Mouse (Mus musculus): ENCODE measurements around the gene Cct4.

The Cct4 gene

DNA sequence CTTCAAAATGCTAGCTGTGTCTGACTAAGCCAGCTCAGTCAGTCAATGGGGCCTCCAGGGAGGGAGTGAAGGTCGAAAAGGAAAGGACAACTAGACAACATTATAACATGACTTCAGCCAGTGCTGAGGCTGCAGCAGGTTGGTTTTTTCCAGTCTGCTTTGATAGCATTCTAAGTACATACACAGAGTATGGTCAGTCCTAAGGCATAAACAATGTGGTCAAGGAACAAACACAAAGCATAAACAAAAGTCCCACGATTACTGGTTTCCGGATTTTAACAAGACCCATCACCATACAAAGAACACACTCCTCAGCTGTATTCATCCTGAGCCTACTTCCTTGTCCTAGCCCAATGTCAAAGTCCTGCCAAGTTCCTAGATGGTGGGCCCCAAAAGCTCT is 4.8 kb upstream of the Cct4 start:
- no peak for DNase-seq

DNA sequence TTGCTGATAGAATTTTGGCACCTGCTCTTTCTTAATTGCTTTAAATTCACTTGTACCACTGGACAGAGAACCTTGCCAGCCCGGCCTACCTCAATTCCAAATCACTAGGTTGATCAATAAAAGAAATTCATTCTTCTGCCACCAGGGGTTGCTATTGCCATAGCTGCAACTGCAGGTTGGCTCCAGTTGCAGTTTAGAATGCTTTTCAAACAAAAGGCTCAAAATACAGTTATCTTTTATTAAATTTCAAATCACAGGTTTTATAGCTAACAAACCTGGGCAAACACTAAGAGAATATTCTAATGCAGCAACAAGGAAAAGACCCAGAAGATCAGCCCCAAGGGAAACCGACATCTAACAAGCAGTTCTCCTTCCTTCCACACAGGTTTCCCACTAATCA is 3.0 kb upstream of the Cct4 start:
- peak; percentile 82 for DNase-seq

DNA sequence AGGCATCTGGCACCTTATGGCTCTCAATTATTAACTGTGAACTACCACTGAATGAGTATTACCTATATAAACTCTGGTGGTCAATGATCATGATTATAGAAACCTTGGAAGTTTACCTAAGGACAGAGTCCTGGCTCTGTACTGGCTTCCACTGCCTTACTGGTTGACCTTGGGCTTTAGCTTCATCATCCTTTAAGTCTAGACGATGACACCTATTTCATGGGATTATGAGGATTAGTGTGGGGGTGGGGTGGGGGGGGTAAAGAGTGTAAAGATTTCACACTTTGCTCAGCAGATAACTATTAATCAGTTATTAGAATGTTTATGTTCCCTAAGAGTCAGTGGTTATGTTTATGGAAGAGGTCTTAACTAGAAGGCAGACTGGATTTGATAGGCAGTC is 533 bp upstream of the Cct4 start:
- DNase-seq, result no peak

DNA sequence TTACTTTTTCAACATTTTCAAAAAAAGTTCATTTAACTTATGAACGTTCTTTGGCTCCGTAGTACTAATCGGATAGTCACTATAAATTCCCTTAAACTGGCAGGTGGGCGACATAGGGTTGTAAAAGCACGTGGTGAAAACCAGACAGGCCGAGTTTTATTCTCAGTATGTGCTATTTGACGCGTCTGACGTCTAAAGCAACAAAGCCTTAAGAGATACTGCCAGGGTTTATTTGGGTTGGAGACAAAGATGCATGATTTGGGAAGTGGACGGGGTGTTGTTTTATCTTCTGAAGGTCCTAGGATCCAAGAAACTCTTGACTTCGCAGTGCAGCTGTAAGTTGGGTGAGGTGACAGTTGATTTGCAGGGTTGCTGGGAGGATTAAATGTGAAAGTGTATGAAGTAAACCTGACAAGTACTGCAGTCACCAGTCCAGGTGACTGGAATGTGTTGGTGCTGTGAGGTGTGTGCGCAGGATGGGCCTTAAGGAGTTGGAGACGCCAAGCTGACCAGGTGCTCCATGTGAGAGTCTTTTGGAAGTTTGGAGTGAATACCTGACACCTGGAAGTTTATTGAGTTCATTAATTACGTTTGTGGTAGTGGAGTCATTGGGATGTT is 1.0 kb downstream of the Cct4 start:
- peak; percentile 17 for DNase-seq

DNA sequence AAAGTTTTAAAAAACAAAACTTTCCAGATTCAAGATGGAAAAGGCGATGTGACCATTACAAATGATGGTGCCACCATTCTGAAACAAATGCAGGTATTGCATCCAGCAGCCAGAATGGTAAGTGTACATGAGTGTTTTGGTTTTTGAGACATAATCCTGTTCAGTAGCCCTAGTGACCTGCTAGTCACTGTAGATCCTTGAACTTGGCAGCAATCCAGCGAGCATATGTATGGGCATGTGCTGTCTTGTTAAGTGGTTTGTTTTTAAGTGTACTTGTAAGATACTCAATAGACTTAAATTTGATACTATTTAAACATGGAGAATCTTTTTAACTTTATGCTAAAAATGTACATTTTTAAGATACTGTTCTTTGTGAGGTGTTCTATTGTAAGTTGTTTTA is 4.0 kb downstream of the Cct4 start:
- DNase-seq, result peak; percentile 48

DNA sequence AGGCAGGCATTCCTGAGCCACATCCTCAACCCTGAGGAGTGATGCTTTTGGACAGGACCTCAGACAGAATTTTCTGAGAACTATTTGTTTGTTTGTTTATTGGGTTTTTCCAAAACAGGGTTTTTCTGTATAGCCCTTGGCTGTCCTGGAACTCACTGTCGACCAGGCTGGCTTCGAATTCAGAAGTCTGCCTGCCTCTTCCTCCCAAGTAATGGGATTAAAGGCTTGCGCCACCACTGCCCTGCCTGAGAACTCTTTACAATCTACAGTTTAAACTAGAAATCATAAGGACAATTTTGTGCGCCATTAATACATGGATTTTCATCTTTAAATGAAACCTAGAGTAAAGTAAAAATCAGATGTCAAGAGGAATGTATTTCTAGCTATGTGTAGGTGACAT is 5.1 kb downstream of the Cct4 start:
- no peak for DNase-seq

DNA sequence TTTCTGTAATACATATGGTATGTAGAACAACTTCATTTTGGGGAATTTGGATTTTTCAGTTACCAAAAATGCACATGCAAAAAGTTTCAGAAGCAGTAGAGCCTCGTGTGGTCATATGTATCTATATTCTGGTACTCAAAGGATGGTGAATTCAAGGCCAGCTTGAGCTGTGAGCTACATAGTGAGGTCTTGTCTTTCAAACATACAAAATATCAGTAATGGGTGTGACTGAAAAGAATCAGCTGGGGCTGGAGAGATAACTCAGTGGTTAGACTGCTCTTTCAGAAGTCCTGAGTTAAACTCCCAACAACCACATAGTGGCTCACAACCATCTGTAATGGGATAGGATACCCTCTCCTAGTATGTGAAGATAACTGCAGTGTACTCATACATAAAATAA is 8.0 kb downstream of the Cct4 start:
- no peak for DNase-seq

DNA sequence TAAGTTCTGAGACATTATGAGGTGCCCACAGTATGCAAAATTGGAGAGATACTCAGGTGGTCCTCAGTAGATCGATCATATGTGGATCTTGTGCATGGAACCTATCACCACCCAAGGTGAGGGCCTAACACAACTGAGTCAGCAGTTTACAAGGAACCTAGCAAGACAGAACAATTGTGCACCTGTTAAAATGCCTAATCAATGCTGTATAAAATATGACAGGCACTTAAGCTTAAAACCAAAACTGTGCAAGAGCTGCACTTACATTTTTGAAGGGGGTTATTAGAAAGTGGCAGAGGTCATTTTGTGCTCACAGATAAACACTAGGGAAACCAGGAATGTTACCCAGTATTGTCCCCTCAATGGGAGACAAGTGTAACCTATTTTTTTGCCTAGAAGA is 15.0 kb downstream of the Cct4 start:
- DNase-seq, result no peak

DNA sequence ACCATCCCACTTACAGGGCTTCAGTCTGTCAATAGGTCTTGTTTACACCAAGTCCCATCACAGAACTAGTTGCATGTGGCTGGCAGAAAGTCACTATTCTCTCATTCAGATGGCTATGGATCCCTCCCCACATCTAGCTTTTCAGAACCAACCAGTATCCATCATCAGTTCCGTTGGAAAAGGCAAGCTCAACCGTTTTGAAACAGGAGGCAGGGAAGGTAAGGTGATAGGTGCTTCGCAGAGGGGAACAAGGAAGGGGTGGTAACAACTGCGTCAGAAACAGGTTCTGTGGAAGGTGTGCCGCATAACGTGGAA is 16.8 kb downstream of the Cct4 start:
- DNase-seq, result no peak

DNA sequence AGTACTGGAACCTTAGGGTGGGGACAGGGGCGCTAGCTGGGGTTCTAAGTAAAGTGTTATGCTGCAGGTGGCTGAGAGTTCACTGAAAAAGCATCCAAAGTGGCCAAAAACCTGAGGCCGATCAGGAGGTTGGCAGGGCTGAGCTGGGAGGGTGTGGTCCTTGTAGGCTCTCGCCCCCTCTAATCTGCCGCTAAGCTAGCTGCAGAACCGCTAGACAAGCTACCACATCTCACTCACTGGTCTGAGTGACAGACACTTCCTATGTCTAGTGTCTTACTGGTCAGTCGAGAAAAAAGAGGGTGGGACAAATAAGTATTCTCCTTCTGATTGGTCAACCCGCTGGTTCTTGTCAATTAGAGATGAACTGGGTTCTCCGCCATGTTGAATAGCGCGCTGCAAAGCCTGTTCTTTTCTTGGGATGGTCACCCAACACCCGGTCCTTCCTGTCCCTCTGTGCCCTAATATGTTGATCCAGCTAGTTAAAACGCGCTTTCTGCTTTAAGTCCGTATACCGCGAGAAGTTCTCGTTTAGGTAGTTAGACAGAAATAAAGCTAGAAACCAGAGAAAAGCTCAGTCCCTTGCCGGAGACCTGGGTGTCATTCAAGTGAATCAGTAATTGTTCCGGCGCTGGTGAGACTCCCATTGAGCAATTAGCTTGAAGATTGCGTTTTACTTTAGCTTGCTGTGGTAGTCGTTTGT is 17.3 kb downstream of the Cct4 start, which contains the start of gene Fam161a:
TSS of gene Fam161a (plus strand) at position 51 of the 700 bp plus-strand sequence.
- DNase-seq, result peak; percentile 99

DNA sequence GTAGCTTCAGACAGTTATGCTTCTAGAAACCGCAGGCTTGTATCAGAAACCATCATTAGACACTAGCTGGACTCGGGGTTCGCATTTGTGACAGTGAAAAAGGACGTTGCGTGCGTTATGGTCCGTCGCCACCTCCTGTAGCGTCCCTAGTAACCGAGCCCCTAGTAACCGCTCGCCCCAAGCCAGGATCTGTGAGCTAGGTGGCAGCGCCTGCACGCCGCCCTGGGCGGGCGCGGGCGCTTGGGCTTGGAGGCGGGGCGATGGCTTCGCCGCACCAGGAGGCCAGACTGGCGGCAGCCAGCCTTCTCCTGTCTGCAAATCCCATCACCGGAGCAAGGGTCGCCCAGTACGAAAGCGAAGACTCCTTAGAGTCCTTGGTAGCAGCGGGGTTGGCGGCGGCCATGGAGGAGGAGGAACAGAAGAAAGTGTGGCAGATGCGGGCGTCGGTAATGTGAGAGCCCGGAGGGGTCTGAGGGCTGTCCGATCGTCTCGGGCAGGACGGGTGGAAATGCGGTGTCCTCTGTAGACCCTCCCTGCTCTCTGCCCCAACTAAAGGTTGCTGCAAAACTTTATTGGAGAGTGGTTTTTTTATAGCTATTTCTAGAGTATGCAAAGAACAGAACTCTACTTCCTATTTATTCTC is 18.0 kb downstream of the Cct4 start:
- peak; percentile 85 for DNase-seq

DNA sequence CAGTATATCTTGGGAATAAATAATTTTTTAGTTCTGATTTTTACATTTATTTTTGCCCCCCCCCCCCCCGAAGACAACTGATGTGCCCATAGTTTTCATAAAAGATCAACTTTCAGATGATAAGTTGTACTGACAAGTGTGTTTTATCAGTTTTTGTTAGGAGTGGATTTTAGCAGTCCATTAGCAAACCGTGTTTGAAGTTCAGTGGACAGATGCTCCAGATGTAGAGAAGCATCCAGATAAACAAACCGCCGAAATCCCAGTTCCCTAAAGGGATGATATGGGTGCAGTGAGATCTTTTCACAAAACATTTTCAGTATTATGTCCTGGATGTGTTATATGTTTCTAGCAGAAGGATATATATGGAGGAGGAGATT is 18.5 kb downstream of the Cct4 start:
- DNase-seq, result no peak

DNA sequence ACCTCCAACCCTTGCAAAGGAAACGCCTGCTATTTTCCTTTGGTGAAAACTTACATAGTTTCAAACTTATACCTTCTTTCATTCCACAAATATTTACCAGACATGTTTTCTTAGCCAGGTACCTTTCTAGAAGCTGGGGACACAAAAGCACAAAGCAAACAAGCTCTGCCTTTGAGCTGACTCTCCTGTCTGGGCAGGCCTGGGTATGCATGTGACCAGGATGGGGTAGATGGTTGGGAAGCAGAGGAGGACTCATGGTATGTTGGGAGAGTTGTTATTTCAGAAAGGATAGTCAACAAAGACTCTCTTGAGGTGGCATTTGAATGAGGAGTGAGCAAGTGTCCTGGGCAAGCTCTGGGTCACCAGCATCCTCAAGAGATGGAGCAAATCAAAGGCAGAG is 22.8 kb downstream of the Cct4 start:
- DNase-seq, result no peak

DNA sequence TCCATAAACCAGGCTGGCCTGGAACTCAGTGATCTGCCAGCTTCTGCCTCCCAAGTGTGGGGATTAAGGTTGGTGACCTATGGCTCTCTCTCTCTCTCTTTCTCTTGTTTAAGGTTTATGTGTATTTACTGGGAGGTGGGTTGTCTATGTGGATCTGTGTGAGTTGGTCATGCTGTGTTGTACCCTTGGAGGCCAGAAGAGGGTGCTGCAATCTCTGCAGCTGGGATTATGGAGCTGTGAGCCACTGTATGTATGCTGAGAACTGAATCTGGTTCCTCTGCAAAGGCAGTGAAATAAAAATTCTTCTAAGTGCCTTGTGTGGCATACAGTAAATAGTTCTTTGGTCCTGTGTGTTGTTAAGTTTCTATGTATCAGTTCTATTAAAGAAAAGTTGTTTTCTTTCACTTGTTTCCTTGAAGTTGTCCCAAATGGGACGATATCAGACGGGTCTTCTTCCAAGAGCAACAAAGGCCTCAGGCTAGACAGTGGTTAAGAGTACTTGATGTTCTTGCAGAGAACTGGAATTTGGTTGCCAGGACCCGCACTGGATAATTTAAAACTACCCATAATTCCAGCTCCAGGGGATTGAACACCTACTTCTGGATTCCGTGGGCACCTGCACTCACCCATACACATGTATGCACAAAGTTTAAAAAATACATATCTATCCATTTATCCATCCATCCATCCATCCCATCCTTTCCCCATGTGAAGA is 23.4 kb downstream of the Cct4 start:
- no peak for DNase-seq

DNA sequence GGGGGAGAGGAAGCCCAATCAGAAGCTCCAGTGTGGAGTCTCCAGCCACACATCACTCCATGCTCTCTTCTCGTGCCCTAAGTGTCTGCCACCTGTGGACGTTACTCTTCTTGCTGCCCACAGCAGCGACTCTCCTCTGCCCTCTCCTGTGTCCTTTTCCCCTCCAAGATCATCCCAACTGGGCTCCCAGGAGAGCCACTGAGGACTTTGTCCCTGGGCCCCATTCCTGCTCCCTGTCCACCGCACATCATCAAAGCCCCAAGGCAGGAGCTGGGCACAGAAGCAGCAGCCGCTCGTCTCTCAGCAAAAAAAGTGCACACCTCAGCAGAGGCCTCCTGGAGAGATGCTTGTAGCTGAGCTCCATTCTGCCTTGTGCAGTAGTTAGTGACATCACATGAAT is 24.7 kb downstream of the Cct4 start:
- DNase-seq, result no peak

DNA sequence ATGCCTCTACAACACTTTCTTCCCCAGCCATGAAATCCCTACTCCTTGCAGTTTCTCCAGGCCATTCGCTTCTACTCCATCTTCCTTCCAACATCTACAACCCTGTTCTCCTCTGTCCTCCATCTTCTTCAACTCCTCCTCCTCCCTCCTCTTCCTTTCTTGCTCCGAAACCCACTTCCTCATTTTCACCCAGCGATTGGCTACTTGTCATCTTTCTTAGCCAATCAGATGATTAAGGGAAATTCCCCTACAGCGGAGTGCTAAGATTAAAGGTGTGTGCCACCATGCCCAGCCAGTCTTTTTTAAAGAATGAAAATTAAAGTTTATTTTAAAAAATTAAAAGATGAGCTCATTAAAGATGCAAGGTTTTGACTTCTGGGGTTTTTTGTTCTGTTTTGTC is 27.6 kb downstream of the Cct4 start:
- DNase-seq, result no peak

DNA sequence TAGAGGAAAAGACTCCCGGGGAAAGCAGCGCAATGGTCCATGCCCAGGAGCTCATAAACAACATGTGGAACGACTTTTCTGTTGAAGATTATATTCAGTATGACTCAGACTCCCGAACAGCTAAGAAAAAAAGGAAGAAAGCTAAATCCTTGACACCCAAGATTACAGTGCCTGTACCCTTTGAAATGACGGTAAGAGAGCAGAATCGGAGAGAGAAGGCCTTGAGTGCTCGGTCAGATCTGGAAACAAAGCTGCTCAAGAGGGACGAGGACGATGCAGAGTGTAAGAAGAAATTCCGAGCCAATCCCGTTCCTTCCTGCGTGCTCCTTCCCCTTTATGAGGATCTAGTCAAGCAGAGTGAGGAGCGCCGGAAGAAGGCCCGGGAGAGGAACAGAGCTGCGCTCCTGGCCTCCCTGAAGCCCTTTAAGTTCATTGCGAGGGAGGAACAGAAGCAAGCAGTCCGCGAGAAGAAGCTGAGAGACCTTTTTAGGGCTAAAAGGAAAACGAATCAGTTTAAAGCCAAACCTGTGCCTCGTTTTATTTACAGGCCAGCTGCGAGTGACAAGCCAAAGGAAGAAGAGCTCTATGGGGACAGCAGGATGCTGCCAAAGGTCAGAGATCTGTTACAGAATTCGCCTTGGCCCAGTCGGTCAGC is 29.9 kb downstream of the Cct4 start:
- no peak for DNase-seq

DNA sequence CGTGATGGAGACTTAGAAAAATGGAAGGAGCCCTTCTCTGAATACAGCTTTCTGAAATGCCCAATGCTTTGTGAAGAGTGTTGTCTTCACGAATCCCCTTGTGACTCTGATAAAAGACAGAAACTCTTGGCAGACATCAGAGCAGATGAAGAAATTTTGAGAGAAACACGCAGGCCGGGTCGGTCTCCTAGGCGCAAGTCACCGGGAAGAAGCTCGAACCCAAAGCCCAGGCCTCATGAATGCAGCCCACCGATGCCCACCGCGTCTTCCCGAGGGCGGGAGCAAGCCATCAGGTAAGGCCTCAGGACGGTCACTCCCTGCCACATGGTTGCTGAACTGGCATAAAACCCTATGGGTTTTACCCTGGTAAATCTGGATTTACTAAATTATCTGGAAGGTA is 30.5 kb downstream of the Cct4 start:
- no peak for DNase-seq

DNA sequence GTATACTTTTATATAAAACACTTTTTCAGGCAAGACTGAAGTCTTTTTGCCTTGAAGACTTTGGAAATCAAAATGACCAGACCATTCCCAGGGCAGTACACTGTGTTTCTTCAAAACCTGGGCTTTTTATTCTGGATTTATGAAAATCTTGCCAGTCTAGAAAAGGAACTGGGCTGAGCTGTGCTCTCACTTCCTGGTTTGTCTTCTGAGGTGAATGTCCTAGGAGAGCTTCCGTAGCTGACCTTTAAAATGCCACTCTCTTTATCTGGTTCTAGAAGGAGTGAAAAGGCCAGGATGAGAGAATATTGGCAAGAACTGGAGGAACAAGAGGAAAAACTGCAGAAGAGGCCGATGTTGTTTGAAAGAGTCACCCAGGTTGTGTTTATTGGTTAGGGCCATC is 32.8 kb downstream of the Cct4 start:
- no peak for DNase-seq

DNA sequence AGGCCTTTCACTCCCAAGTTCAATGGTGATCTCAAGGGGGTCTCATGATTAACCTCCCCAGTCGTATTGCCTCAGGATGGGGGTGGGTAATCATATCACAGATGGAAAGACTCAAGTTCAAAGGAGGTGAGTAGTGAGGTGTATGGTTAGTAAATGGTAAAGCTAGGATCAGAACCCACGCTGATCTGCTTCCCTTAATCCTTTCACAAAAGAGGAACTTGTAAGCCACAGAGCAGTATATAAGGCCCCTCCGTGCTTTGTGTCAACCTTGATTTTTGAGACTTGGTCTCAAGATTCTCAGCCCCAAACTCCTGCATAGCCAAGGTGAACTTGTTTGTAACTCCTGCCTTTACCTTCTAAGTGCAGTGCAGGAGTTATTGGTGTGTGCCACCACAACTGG is 33.9 kb downstream of the Cct4 start:
- DNase-seq, result no peak

DNA sequence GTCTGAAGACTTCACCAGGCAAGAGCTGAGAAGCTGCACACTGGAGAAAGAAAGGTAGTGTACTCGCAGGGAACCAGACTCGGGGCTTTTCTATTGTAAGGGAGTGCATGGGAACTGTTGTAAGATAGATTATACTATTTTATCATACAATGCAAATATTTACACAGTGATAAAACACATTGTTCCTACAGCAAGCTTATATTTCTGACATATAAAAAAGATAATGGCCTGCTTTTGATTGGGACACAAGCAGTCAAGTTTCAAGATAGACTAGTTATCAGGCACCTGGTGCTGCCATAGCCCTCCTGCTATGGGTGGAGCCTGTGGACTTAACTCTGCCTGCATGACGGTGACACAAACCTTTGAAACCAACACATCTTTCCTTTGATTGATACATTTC is 38.6 kb downstream of the Cct4 start:
- DNase-seq, result no peak

DNA sequence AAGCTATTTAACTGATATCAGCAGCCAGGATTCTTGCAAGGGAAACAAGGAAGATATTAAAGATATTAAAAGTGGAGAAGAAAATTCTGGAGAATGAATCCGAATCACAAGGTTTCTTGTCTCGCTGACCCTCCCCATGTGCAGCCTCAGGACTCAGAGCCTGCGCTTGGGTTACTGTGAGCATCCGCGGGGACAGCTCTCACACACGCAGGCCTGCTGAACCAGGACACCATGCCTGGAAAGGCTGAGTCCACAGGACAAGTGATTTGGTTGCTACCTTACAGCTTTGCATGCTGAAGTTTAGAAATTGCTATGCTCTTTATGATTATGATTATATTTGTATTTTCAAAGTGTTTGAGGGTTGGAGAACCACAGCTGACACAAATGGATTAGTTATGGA is 39.1 kb downstream of the Cct4 start:
- no peak for DNase-seq

DNA sequence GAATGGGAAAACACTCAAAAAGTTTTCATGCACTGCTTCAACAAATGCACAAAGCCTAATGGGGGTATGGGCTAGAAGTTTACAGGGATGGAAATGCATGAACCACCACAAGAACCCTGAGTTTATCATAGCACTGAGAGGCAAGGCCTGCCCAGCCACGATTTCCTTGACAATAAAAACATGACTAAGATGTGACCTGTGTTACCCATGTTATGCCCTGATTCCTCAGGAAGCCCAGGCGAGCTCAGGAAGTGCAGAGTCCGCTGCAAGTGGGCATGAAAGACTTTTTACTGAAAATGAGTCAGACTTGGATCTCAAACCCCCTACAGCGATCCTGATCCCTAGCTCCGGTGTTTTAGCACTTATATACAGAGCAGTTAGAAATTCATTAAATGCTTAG is 56.9 kb downstream of the Cct4 start:
- no peak for DNase-seq
